ENCODE assay signal across 9 mouse cellular contexts in genomic region chr7:100302316-100302715, GRCm38 (mm10). TPM values are rescaled to one million over a fixed set of nuclear protein-coding genes. Genes with fewer than 3 reads are reported as not detected.
DNase-seq lines count a peak whose midpoint lies in the region; ATAC-seq and TF ChIP-seq lines count a peak whose summit lies in the region.
"Had no signal": no experiment of that assay in that cellular context is flagged by ENCODE, and none has a peak within 500 bp of the region (broad histone marks: within the 10 kb centered on the region; RNA-seq: fewer than 3 reads in every experiment).

No protein-coding gene starts in this region.

- DNase-seq in midbrain, embryonic 14.5 days, result peak; percentile 21
- no peak for DNase-seq in midbrain, embryonic 10.5 days (ENCODE audit: low spot score)
- peak; percentile 77 for DNase-seq in forebrain, postnatal 0 days
- DNase-seq in heart, postnatal 4 days, result peak; percentile 74
- peak; percentile 85 for DNase-seq in lung, postnatal 10 days
- DNase-seq in yolk sac, embryonic 10.5 days (ENCODE audit: low spot score), result peak; percentile 42
- DNase-seq in embryo, embryonic 11 days, result no peak
- no peak for DNase-seq in thymus, postnatal 14 days

- H3K27me3 ChIP-seq in midbrain, embryonic 14.5 days (ENCODE audit: control insufficient read depth, insufficient read depth, low read length), result no peaks in the 10 kb centered on the region
- no peaks in the 10 kb centered on the region for H3K27me3 ChIP-seq in midbrain, embryonic 10.5 days (ENCODE audit: low read depth, poor library complexity, severe bottlenecking)
- no peaks in the 10 kb centered on the region for H3K27me3 ChIP-seq in forebrain, postnatal 0 days (ENCODE audit: insufficient read depth, low read length)

- TF ChIP-seq CTCF in forebrain, postnatal 0 days (IDR thresholded peaks at IDR 0.05; ENCODE audit: low read depth), result no peak

- H3K27ac ChIP-seq in midbrain, embryonic 14.5 days (replicated peaks; ENCODE audit: low read depth, low read length), result peak overlapping the region; percentile 57; the same call in 1 of the 2 replicates
- no peak overlapping the region for H3K27ac ChIP-seq in midbrain, embryonic 10.5 days (replicated peaks)
- H3K27ac ChIP-seq in forebrain, postnatal 0 days (ENCODE audit: low read depth, low read length), result peak overlapping the region; percentile 36; the same call in 1 of the 2 replicates

- 76% methylated on average over 4 of the region's 4 CpGs for WGBS in midbrain, embryonic 14.5 days
- 83% methylated on average over 4 of the region's 4 CpGs for WGBS in midbrain, embryonic 10.5 days
- WGBS in forebrain, postnatal 0 days, result 28% methylated on average over 4 of the region's 4 CpGs

- peaks cover 3% of the 10 kb centered on the region; the same call in 1 of the 2 replicates for H3K4me1 ChIP-seq in midbrain, embryonic 14.5 days (ENCODE audit: control insufficient read depth, insufficient read depth, low read length)
- peaks cover 18% of the 10 kb centered on the region for H3K4me1 ChIP-seq in midbrain, embryonic 10.5 days
- peaks cover 3% of the 10 kb centered on the region for H3K4me1 ChIP-seq in forebrain, postnatal 0 days (ENCODE audit: insufficient read depth)

- ATAC-seq in midbrain, embryonic 14.5 days (ENCODE audit: low FRiP score, low TSS enrichment), result no peak
- peak; percentile 85 for ATAC-seq in forebrain, postnatal 0 days

- H3K9ac ChIP-seq in midbrain, embryonic 14.5 days (replicated peaks; ENCODE audit: low read length), result no peak overlapping the region
- no peak overlapping the region for H3K9ac ChIP-seq in forebrain, postnatal 0 days

- no peaks in the 10 kb centered on the region for H3K9me3 ChIP-seq in midbrain, embryonic 14.5 days (ENCODE audit: control insufficient read depth, low read length)
- no peaks in the 10 kb centered on the region for H3K9me3 ChIP-seq in midbrain, embryonic 10.5 days (replicated peaks)
- no peaks in the 10 kb centered on the region for H3K9me3 ChIP-seq in forebrain, postnatal 0 days (ENCODE audit: low read length)

- no peak overlapping the region for H3K4me2 ChIP-seq in midbrain, embryonic 14.5 days (ENCODE audit: low read length)
- H3K4me2 ChIP-seq in forebrain, postnatal 0 days (ENCODE audit: low read depth), result no peak overlapping the region

- H3K4me3 ChIP-seq in midbrain, embryonic 14.5 days (replicated peaks; ENCODE audit: low read depth, low read length), result no peak overlapping the region
- H3K4me3 ChIP-seq in midbrain, embryonic 10.5 days, result no peak overlapping the region
- no peak overlapping the region for H3K4me3 ChIP-seq in forebrain, postnatal 0 days (ENCODE audit: low read depth, low read length)

- no peaks in the 10 kb centered on the region for H3K36me3 ChIP-seq in midbrain, embryonic 14.5 days (ENCODE audit: control insufficient read depth, insufficient read depth, low read length)
- H3K36me3 ChIP-seq in midbrain, embryonic 10.5 days, result no peaks in the 10 kb centered on the region
- no peaks in the 10 kb centered on the region for H3K36me3 ChIP-seq in forebrain, postnatal 0 days (ENCODE audit: insufficient read depth)

RNA-seq across cellular contexts. Expression of gene P4ha3, which starts 17.0 kb away (rescaled TPM):
- 6.8 and 7.8 TPM in 2 replicates for polyA plus RNA-seq in midbrain, embryonic 14.5 days (2014; fragmentation: Nextera tagmentation; extraction: Ambion mirVana)
- 1.4 and 3.1 TPM in 2 replicates for polyA plus RNA-seq in midbrain, embryonic 10.5 days (2016; fragmentation: Nextera tagmentation; extraction: Ambion mirVana)
- 3.1 and 7.3 TPM in 2 replicates for total RNA-seq in forebrain, postnatal 0 days (2014; rRNA removed)
- 2.2 and 3.0 TPM in 2 replicates for polyA plus RNA-seq in forebrain, postnatal 0 days (2015; fragmentation: Nextera tagmentation; extraction: Ambion mirVana)
- 10 to 100 TPM; 10.5 to 11.1 TPM for total RNA-seq in heart, postnatal 4 days (2021)
- total RNA-seq: neutrophil, adult 5-6 weeks had no signal

Comparison
In these comparisons a context has a peak if more than half of its experiments do, and no peak if none do; other contexts are left out.
1. DNase-seq: peak in midbrain, embryonic 14.5 days (single experiment), forebrain, postnatal 0 days (single experiment), heart, postnatal 4 days (single experiment), lung, postnatal 10 days (single experiment) and yolk sac, embryonic 10.5 days (single experiment); none in midbrain, embryonic 10.5 days (single experiment), embryo, embryonic 11 days (single experiment) and thymus, postnatal 14 days (single experiment).